Mouse (Mus musculus): Measurements from ENCODE around the gene Rab4b. TPM values are rescaled to one million over a fixed set of nuclear protein-coding genes. Genes with fewer than 3 reads are reported as not detected.
A peak's percentile ranks its signal among the peaks of the same experiment; 100 is the strongest.

Rab4b gene
- polyA plus RNA-seq, 1 experiment: 56.3 TPM

- no peak overlapping the region for H3K4me2 ChIP-seq (ENCODE audit: low read depth)
- TF ChIP-seq E2F4 (IDR thresholded peaks at IDR 0.05; ENCODE audit: insufficient read depth) (no peak), MAX (IDR thresholded peaks at IDR 0.05; ENCODE audit: low read depth) (no peak), TCF12 (IDR thresholded peaks at IDR 0.05; ENCODE audit: insufficient read depth, poor library complexity, severe bottlenecking) (no peak), USF1 (IDR thresholded peaks at IDR 0.05; ENCODE audit: low read depth) (no peak), TCF3 (IDR thresholded peaks at IDR 0.05; ENCODE audit: insufficient read length, low read depth) (no peak), MYOG (IDR thresholded peaks at IDR 0.05; ENCODE audit: control insufficient read depth in 1 of 3, insufficient read depth in 1 of 3, insufficient read length in 2 of 3, low read depth in 2 of 3) (no peak), SRF (IDR thresholded peaks at IDR 0.05; ENCODE audit: control insufficient read depth, insufficient read length, low read depth) (no peak), MYOD1 (IDR thresholded peaks at IDR 0.05; ENCODE audit: control insufficient read depth in 1 of 3, insufficient read length in 2 of 3, low read depth in 2 of 3) (no peak), POLR2AphosphoS2 (IDR thresholded peaks at IDR 0.05; ENCODE audit: insufficient read length, low read depth) (no peak), REST (IDR thresholded peaks at IDR 0.05; ENCODE audit: insufficient read depth, insufficient read length) (no peak), CEBPB (IDR thresholded peaks at IDR 0.05; ENCODE audit: insufficient read depth, poor library complexity, severe bottlenecking) (no peak), POLR2A (IDR thresholded peaks at IDR 0.05; ENCODE audit: insufficient read length, low read depth) (no peak)
- no peak overlapping the region for H3ac ChIP-seq (ENCODE audit: control insufficient read depth, insufficient read length)
- peaks cover 9% of the 10 kb centered on the region for H3K36me3 ChIP-seq (ENCODE audit: control insufficient read depth, insufficient read depth)
- H3K27me3 ChIP-seq (ENCODE audit: control insufficient read depth, insufficient read depth, insufficient read length): no peaks in the 10 kb centered on the region
- peaks cover 32% of the 10 kb centered on the region for H3K79me2 ChIP-seq (ENCODE audit: control insufficient read depth, insufficient read depth)
- H3K4me3 ChIP-seq: peak overlapping the region; percentile 80
Observed at GRCm38 (mm10) chr7:27197136-27197535, 18.4 kb upstream of the Rab4b start.

- TF ChIP-seq POLR2A (IDR thresholded peaks at IDR 0.05; ENCODE audit: insufficient read length, low read depth): peak; percentile 54
- TF ChIP-seq MYOG (IDR thresholded peaks at IDR 0.05; ENCODE audit: control insufficient read depth in 1 of 3, insufficient read depth in 1 of 3, insufficient read length in 2 of 3, low read depth in 2 of 3): peak in 2 of 3 experiments; percentile 24 to 84
- no peak for TF ChIP-seq REST (IDR thresholded peaks at IDR 0.05; ENCODE audit: insufficient read depth, insufficient read length)
- TF ChIP-seq CEBPB (IDR thresholded peaks at IDR 0.05; ENCODE audit: insufficient read depth, poor library complexity, severe bottlenecking): no peak
- TF ChIP-seq MYOD1 (IDR thresholded peaks at IDR 0.05; ENCODE audit: control insufficient read depth in 1 of 3, insufficient read length in 2 of 3, low read depth in 2 of 3): peak in 2 of 3 experiments; percentile 86 to 89
- TF ChIP-seq MAX (IDR thresholded peaks at IDR 0.05; ENCODE audit: low read depth): peak; percentile 45
- TF ChIP-seq USF1 (IDR thresholded peaks at IDR 0.05; ENCODE audit: low read depth): peak; percentile 99
- TF ChIP-seq SRF (IDR thresholded peaks at IDR 0.05; ENCODE audit: control insufficient read depth, insufficient read length, low read depth): peak; percentile 18
- no peak for TF ChIP-seq TCF3 (IDR thresholded peaks at IDR 0.05; ENCODE audit: insufficient read length, low read depth)
- peak; percentile 39 for TF ChIP-seq POLR2AphosphoS2 (IDR thresholded peaks at IDR 0.05; ENCODE audit: insufficient read length, low read depth)
- peak; percentile 16 for TF ChIP-seq TCF12 (IDR thresholded peaks at IDR 0.05; ENCODE audit: insufficient read depth, poor library complexity, severe bottlenecking)
- TF ChIP-seq E2F4 (IDR thresholded peaks at IDR 0.05; ENCODE audit: insufficient read depth): no peak
- Histone ChIP-seq H3K27me3 (ENCODE audit: control insufficient read depth, insufficient read depth, insufficient read length) (no peaks in the 10 kb centered on the region), H3K79me2 (ENCODE audit: control insufficient read depth, insufficient read depth) (peaks cover 38% of the 10 kb centered on the region), H3K4me2 (ENCODE audit: low read depth) (peak within 1 kb of the TSS; percentile 100), H3K4me3 (peak within 1 kb of the TSS; percentile 80), H3ac (ENCODE audit: control insufficient read depth, insufficient read length) (peak within 1 kb of the TSS; percentile 80), H3K36me3 (ENCODE audit: control insufficient read depth, insufficient read depth) (peaks cover 20% of the 10 kb centered on the region)
Observed at GRCm38 (mm10) chr7:27195681-27196611, 17.2 kb upstream of the Rab4b start, which contains the start of the genes BC024978 and Snrpa. BC024978 (plus strand) TSS chr7:27195781. Snrpa (minus strand) TSS chr7:27196271.

GRCm38 (mm10) chr7:27193731-27194130 lies 15.0 kb upstream of the Rab4b start:
- Histone ChIP-seq H3K79me2 (ENCODE audit: control insufficient read depth, insufficient read depth) (peaks cover 38% of the 10 kb centered on the region), H3K4me3 (peak overlapping the region; percentile 80), H3K36me3 (ENCODE audit: control insufficient read depth, insufficient read depth) (peaks cover 32% of the 10 kb centered on the region)

GRCm38 (mm10) chr7:27192434-27192833 lies 13.7 kb upstream of the Rab4b start:
- Histone ChIP-seq H3K4me2 (ENCODE audit: low read depth) (no peak overlapping the region), H3K4me3 (no peak overlapping the region), H3K79me2 (ENCODE audit: control insufficient read depth, insufficient read depth) (peaks cover 38% of the 10 kb centered on the region), H3K36me3 (ENCODE audit: control insufficient read depth, insufficient read depth) (peaks cover 37% of the 10 kb centered on the region), H3ac (ENCODE audit: control insufficient read depth, insufficient read length) (no peak overlapping the region), H3K27me3 (ENCODE audit: control insufficient read depth, insufficient read depth, insufficient read length) (no peaks in the 10 kb centered on the region)
- no peak for TF ChIP-seq TCF3 (IDR thresholded peaks at IDR 0.05; ENCODE audit: insufficient read length, low read depth)
- no peak for TF ChIP-seq TCF12 (IDR thresholded peaks at IDR 0.05; ENCODE audit: insufficient read depth, poor library complexity, severe bottlenecking)
- TF ChIP-seq USF1 (IDR thresholded peaks at IDR 0.05; ENCODE audit: low read depth): no peak
- TF ChIP-seq REST (IDR thresholded peaks at IDR 0.05; ENCODE audit: insufficient read depth, insufficient read length): no peak
- TF ChIP-seq SRF (IDR thresholded peaks at IDR 0.05; ENCODE audit: control insufficient read depth, insufficient read length, low read depth): no peak
- no peak for TF ChIP-seq MAX (IDR thresholded peaks at IDR 0.05; ENCODE audit: low read depth)
- no peak for TF ChIP-seq MYOD1 (IDR thresholded peaks at IDR 0.05; ENCODE audit: control insufficient read depth in 1 of 3, insufficient read length in 2 of 3, low read depth in 2 of 3)
- TF ChIP-seq MYOG (IDR thresholded peaks at IDR 0.05; ENCODE audit: control insufficient read depth in 1 of 3, insufficient read depth in 1 of 3, insufficient read length in 2 of 3, low read depth in 2 of 3): no peak
- no peak for TF ChIP-seq CEBPB (IDR thresholded peaks at IDR 0.05; ENCODE audit: insufficient read depth, poor library complexity, severe bottlenecking)
- no peak for TF ChIP-seq POLR2A (IDR thresholded peaks at IDR 0.05; ENCODE audit: insufficient read length, low read depth)
- no peak for TF ChIP-seq POLR2AphosphoS2 (IDR thresholded peaks at IDR 0.05; ENCODE audit: insufficient read length, low read depth)

More at GRCm38 (mm10) chr7:27193731-27194130, 15.0 kb upstream of the Rab4b start:
- H3K27me3 ChIP-seq (ENCODE audit: control insufficient read depth, insufficient read depth, insufficient read length): no peaks in the 10 kb centered on the region
- H3ac ChIP-seq (ENCODE audit: control insufficient read depth, insufficient read length): no peak overlapping the region
- peak overlapping the region; percentile 42 for H3K4me2 ChIP-seq (ENCODE audit: low read depth)
- no peak for TF ChIP-seq E2F4 (IDR thresholded peaks at IDR 0.05; ENCODE audit: insufficient read depth)
- no peak for TF ChIP-seq TCF12 (IDR thresholded peaks at IDR 0.05; ENCODE audit: insufficient read depth, poor library complexity, severe bottlenecking)
- TF ChIP-seq MYOG (IDR thresholded peaks at IDR 0.05; ENCODE audit: control insufficient read depth in 1 of 3, insufficient read depth in 1 of 3, insufficient read length in 2 of 3, low read depth in 2 of 3): no peak
- TF ChIP-seq MAX (IDR thresholded peaks at IDR 0.05; ENCODE audit: low read depth): no peak
- TF ChIP-seq POLR2A (IDR thresholded peaks at IDR 0.05; ENCODE audit: insufficient read length, low read depth): no peak
- TF ChIP-seq MYOD1 (IDR thresholded peaks at IDR 0.05; ENCODE audit: control insufficient read depth in 1 of 3, insufficient read length in 2 of 3, low read depth in 2 of 3): no peak
- TF ChIP-seq POLR2AphosphoS2 (IDR thresholded peaks at IDR 0.05; ENCODE audit: insufficient read length, low read depth): no peak
- TF ChIP-seq USF1 (IDR thresholded peaks at IDR 0.05; ENCODE audit: low read depth): no peak
- TF ChIP-seq SRF (IDR thresholded peaks at IDR 0.05; ENCODE audit: control insufficient read depth, insufficient read length, low read depth): no peak
- no peak for TF ChIP-seq TCF3 (IDR thresholded peaks at IDR 0.05; ENCODE audit: insufficient read length, low read depth)
- TF ChIP-seq REST (IDR thresholded peaks at IDR 0.05; ENCODE audit: insufficient read depth, insufficient read length): no peak
- TF ChIP-seq CEBPB (IDR thresholded peaks at IDR 0.05; ENCODE audit: insufficient read depth, poor library complexity, severe bottlenecking): no peak
